Mouse (Mus musculus): ENCODE results near the gene Cand1. TPM values are rescaled to one million over a fixed set of nuclear protein-coding genes. Genes with fewer than 3 reads are reported as not detected.

The Cand1 gene
- polyA plus RNA-seq, 1 experiment = 80.9 TPM

GRCm38 (mm10) chr10:119231526-119231925 lies 8.3 kb downstream of the Cand1 start:
- Histone ChIP-seq H3K36me3 (ENCODE audit: control insufficient read depth, insufficient read depth, low read length) (no peaks in the 10 kb centered on the region), H3K27me3 (ENCODE audit: control insufficient read depth, insufficient read depth, low read length) (no peaks in the 10 kb centered on the region), H3K4me3 (ENCODE audit: control insufficient read depth, low read depth, low read length) (no peak overlapping the region), H3K4me1 (ENCODE audit: control insufficient read depth, insufficient read depth, low read length) (peaks cover 5% of the 10 kb centered on the region), H3K27ac (ENCODE audit: control insufficient read depth, insufficient read depth, low read depth, low read length) (no peak overlapping the region)
- TF ChIP-seq CTCF (IDR thresholded peaks at IDR 0.05; ENCODE audit: control insufficient read depth, insufficient read depth, insufficient replicate concordance, low read depth, low read length) (no peak), POLR2A (IDR thresholded peaks at IDR 0.05; ENCODE audit: control insufficient read depth, low read depth, low read length) (no peak)

DNA sequence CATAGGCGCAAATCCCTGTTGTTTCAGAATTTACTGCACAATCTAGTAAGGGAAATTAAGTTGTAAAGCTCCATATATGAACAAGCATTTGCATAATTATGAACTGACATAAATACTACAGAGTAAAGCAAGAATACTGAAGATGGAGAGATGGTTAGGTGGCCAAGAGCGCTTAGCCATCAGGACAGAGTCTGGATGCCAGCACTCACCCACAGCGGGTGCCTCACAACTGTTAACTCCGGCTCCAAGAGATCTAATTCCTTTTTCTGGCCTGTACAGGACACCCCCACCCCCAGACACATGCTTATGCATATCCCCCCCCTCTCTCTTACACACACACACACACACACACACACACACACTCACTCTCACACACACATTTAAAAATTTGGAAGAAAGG lies 9.2 kb downstream of the Cand1 start:
- TF ChIP-seq POLR2A (IDR thresholded peaks at IDR 0.05; ENCODE audit: control insufficient read depth, low read depth, low read length) (no peak), CTCF (IDR thresholded peaks at IDR 0.05; ENCODE audit: control insufficient read depth, insufficient read depth, insufficient replicate concordance, low read depth, low read length) (no peak)
- H3K4me1 ChIP-seq (ENCODE audit: control insufficient read depth, insufficient read depth, low read length) = peaks cover 5% of the 10 kb centered on the region
- H3K36me3 ChIP-seq (ENCODE audit: control insufficient read depth, insufficient read depth, low read length) = no peaks in the 10 kb centered on the region
- H3K27ac ChIP-seq (ENCODE audit: control insufficient read depth, insufficient read depth, low read depth, low read length) = no peak overlapping the region
- H3K4me3 ChIP-seq (ENCODE audit: control insufficient read depth, low read depth, low read length) = no peak overlapping the region
- H3K27me3 ChIP-seq (ENCODE audit: control insufficient read depth, insufficient read depth, low read length) = no peaks in the 10 kb centered on the region

DNA sequence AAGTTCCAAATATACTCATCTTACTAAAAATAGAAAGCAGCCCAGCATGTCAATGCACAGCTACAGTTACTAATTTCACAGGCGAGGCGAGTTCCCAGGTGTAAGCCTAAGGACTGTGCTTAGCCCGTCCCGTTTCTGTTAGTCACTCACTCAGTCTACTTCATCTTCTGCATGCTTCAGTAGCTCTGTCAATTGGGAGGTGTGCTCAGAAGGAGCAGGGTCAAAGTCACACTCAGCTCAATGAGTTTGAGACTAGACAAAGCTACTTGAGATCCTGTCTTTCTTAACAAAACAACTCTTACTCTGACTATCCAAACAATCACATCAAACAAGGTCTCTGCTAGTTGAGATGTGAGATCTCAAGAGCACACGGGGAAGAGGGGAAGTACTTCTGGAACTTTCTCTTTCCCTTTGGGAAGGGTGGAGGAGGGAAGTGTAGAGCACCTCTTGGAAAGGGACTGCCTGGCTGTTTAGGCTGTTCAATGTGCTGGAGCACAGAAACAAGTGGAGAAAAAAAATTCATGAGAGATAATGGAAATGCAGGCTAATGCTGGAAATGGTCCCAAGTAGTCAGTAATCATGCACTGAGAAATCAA lies 9.7 kb downstream of the Cand1 start:
- no peak overlapping the region for H3K27ac ChIP-seq (ENCODE audit: control insufficient read depth, insufficient read depth, low read depth, low read length)
- no peaks in the 10 kb centered on the region for H3K36me3 ChIP-seq (ENCODE audit: control insufficient read depth, insufficient read depth, low read length)
- peaks cover 5% of the 10 kb centered on the region for H3K4me1 ChIP-seq (ENCODE audit: control insufficient read depth, insufficient read depth, low read length)
- TF ChIP-seq CTCF (IDR thresholded peaks at IDR 0.05; ENCODE audit: control insufficient read depth, insufficient read depth, insufficient replicate concordance, low read depth, low read length) (no peak), POLR2A (IDR thresholded peaks at IDR 0.05; ENCODE audit: control insufficient read depth, low read depth, low read length) (no peak)
- no peaks in the 10 kb centered on the region for H3K27me3 ChIP-seq (ENCODE audit: control insufficient read depth, insufficient read depth, low read length)
- no peak overlapping the region for H3K4me3 ChIP-seq (ENCODE audit: control insufficient read depth, low read depth, low read length)

DNA sequence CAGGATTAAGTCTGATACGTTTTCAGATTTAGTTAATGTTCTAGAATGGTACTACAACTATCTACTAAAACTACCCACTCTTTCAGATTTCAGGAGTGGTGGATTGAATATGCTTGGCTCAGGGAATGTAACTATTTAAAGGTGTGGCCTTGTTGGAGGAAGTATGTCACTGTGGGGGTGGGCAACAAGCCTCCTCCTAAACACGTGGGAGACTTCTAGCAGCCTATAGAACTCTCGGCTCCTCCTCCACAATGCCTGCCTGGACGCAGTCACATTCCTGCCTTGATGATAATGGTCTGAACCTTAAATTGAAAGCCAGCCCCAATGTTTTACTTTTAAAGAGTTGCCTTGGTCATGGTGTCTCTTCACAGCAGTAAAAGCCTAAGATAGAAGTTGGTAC lies 16.2 kb downstream of the Cand1 start:
- peaks cover 2% of the 10 kb centered on the region for H3K36me3 ChIP-seq (ENCODE audit: control insufficient read depth, insufficient read depth, low read length)

GRCm38 (mm10) chr10:119221631-119222030 lies 18.2 kb downstream of the Cand1 start:
- peaks cover 3% of the 10 kb centered on the region for H3K36me3 ChIP-seq (ENCODE audit: control insufficient read depth, insufficient read depth, low read length)

More for the DNA sequence above, 16.2 kb downstream of the Cand1 start:
- no peaks in the 10 kb centered on the region for H3K4me1 ChIP-seq (ENCODE audit: control insufficient read depth, insufficient read depth, low read length)
- no peak overlapping the region for H3K27ac ChIP-seq (ENCODE audit: control insufficient read depth, insufficient read depth, low read depth, low read length)
- TF ChIP-seq POLR2A (IDR thresholded peaks at IDR 0.05; ENCODE audit: control insufficient read depth, low read depth, low read length) = no peak
- TF ChIP-seq CTCF (IDR thresholded peaks at IDR 0.05; ENCODE audit: control insufficient read depth, insufficient read depth, insufficient replicate concordance, low read depth, low read length) = no peak
- no peaks in the 10 kb centered on the region for H3K27me3 ChIP-seq (ENCODE audit: control insufficient read depth, insufficient read depth, low read length)
- H3K4me3 ChIP-seq (ENCODE audit: control insufficient read depth, low read depth, low read length) = no peak overlapping the region

DNA sequence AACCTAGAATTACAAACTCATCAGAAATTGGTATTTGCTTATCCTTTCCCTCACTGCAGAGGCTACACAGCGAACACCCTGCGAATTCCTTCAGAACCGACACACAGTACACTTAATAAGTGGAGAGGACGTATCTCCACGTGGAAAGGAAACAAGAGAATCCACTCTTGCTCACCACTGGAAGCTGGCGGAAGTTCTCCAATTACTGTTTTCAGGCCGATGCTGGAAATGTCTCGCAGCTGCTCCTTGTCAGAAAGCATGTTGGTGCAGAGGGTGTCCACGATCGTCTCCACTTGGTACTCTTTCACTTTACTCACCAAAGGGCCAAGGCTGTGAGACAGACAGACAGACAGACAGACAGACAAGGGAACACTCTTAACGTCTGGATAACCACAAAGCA lies 20.4 kb downstream of the Cand1 start:
- Histone ChIP-seq H3K36me3 (ENCODE audit: control insufficient read depth, insufficient read depth, low read length) (peaks cover 3% of the 10 kb centered on the region), H3K4me1 (ENCODE audit: control insufficient read depth, insufficient read depth, low read length) (no peaks in the 10 kb centered on the region), H3K4me3 (ENCODE audit: control insufficient read depth, low read depth, low read length) (no peak overlapping the region), H3K27me3 (ENCODE audit: control insufficient read depth, insufficient read depth, low read length) (no peaks in the 10 kb centered on the region), H3K27ac (ENCODE audit: control insufficient read depth, insufficient read depth, low read depth, low read length) (no peak overlapping the region)
- no peak for TF ChIP-seq CTCF (IDR thresholded peaks at IDR 0.05; ENCODE audit: control insufficient read depth, insufficient read depth, insufficient replicate concordance, low read depth, low read length)
- no peak for TF ChIP-seq POLR2A (IDR thresholded peaks at IDR 0.05; ENCODE audit: control insufficient read depth, low read depth, low read length)

More at GRCm38 (mm10) chr10:119221631-119222030, 18.2 kb downstream of the Cand1 start:
- Histone ChIP-seq H3K27me3 (ENCODE audit: control insufficient read depth, insufficient read depth, low read length) (no peaks in the 10 kb centered on the region), H3K27ac (ENCODE audit: control insufficient read depth, insufficient read depth, low read depth, low read length) (no peak overlapping the region), H3K4me3 (ENCODE audit: control insufficient read depth, low read depth, low read length) (no peak overlapping the region), H3K4me1 (ENCODE audit: control insufficient read depth, insufficient read depth, low read length) (no peaks in the 10 kb centered on the region)
- TF ChIP-seq POLR2A (IDR thresholded peaks at IDR 0.05; ENCODE audit: control insufficient read depth, low read depth, low read length) = no peak
- no peak for TF ChIP-seq CTCF (IDR thresholded peaks at IDR 0.05; ENCODE audit: control insufficient read depth, insufficient read depth, insufficient replicate concordance, low read depth, low read length)

DNA sequence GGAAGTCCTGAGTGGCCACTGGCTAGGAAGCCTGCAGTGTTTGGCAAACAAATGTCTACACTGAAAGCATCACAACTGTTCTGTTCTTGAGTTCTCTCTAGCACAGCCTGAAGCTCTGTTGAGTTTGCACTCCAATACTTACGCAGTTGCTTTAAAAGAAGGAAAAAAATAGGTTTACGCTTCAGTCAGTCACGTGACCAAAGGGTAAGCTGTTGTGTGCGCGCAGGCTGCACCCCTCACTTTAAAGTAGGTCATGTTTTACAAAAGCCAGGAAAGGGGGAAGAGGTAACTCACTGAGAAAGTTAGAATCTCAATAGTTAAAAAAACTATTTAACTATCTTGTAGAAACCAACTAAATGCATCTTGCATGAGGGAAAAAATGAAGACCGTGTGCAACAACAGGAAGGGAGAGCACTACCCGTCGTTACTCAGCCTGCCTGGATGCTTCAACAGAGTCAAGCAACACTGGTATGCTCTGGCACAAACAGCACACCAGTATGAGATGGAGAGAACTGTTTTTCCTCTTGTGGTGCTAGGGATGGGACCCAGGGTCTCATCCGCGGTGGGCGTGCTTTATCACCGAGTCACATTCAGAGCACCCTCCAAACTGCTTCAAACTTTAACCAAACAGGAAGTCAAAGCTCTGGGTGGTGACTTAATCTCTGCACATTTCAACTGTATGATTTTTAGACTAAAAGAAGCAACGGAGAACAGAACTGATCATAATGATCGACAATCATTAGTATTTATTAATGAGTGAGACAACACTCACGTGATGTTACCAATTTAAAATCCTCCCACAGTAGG lies 21.4 kb downstream of the Cand1 start:
- Histone ChIP-seq H3K36me3 (ENCODE audit: control insufficient read depth, insufficient read depth, low read length) (peaks cover 3% of the 10 kb centered on the region), H3K27me3 (ENCODE audit: control insufficient read depth, insufficient read depth, low read length) (no peaks in the 10 kb centered on the region), H3K27ac (ENCODE audit: control insufficient read depth, insufficient read depth, low read depth, low read length) (no peak overlapping the region), H3K4me1 (ENCODE audit: control insufficient read depth, insufficient read depth, low read length) (no peaks in the 10 kb centered on the region), H3K4me3 (ENCODE audit: control insufficient read depth, low read depth, low read length) (no peak overlapping the region)
- TF ChIP-seq POLR2A (IDR thresholded peaks at IDR 0.05; ENCODE audit: control insufficient read depth, low read depth, low read length) (no peak), CTCF (IDR thresholded peaks at IDR 0.05; ENCODE audit: control insufficient read depth, insufficient read depth, insufficient replicate concordance, low read depth, low read length) (no peak)

Measured in testis, adult 2 months (tissue).